Comparison of ENCODE assay signal across 10 mouse cellular contexts in genomic region chr16:11900341-11900740, GRCm38 (mm10). TPM values are rescaled to one million over a fixed set of nuclear protein-coding genes. Genes with fewer than 3 reads are reported as not detected.
DNase-seq lines count a peak whose midpoint lies in the region; ATAC-seq lines count a peak whose summit lies in the region.
"Had no signal": no experiment of that assay in that cellular context is flagged by ENCODE, and none has a peak within 500 bp of the region (broad histone marks: within the 10 kb centered on the region; RNA-seq: fewer than 3 reads in every experiment).

No protein-coding gene starts in this region.

- peak; percentile 21 for DNase-seq in adrenal gland, adult 8-10 months
- no peak for DNase-seq in adrenal gland, postnatal 4 days (ENCODE audit: low spot score in 2 of 2)
- DNase-seq in 3T3-L1 (ENCODE audit: low read depth, low spot score): peak; percentile 56
- peak; percentile 77 for DNase-seq in brain, adult 2 months (ENCODE audit: low read depth, low spot score)
- DNase-seq in cerebellum, adult 9-11 months: peak; percentile 71
- no peak for DNase-seq in embryo, embryonic 10.5 days (ENCODE audit: low spot score)
- no peak for DNase-seq in urinary bladder, adult 2 months (ENCODE audit: low spot score)

- no peak for ATAC-seq in erythroblast, adult 5-6 weeks (replicated peaks; ENCODE audit: low FRiP score, poor library complexity, severe bottlenecking)
- ATAC-seq: forebrain, embryonic 15.5 days; liver, embryonic 12.5 days had no signal

RNA-seq across cellular contexts. Expression of gene Cpped1, which starts 8.9 kb away (rescaled TPM):
- total RNA-seq in adrenal gland, adult 8-10 months (2022): 10 to 100 TPM; 49.5 to 56.3 (median 50.5) TPM
- total RNA-seq in adrenal gland, postnatal 4 days (2021): 10 to 100 TPM; 45.2 to 46.0 TPM
- 4.0 and 7.1 TPM in 2 replicates for total RNA-seq in erythroblast, adult 5-6 weeks (2015; ENCODE audit: low replicate concordance)
- 3.8 and 4.2 TPM in 2 replicates for total RNA-seq in erythroblast, adult 5-6 weeks (2017; ENCODE audit: low replicate concordance)
- 14.0 and 22.6 TPM in 2 replicates for polyA plus RNA-seq in urinary bladder, adult 2 months (2012; rRNA removed)

Comparison
In these comparisons a context has a peak if more than half of its experiments do, and no peak if none do; other contexts are left out.
1. DNase-seq: peak in adrenal gland, adult 8-10 months (single experiment), 3T3-L1 (single experiment), brain, adult 2 months (single experiment) and cerebellum, adult 9-11 months (single experiment); none in adrenal gland, postnatal 4 days (0 of 2), embryo, embryonic 10.5 days (single experiment) and urinary bladder, adult 2 months (single experiment).
2. RNA of gene Cpped1, which starts 8.9 kb away (total RNA-seq): 49.5 to 56.3 TPM in adrenal gland, adult 8-10 months and 45.2 to 46.0 TPM in adrenal gland, postnatal 4 days; 3.8 to 7.1 TPM in erythroblast, adult 5-6 weeks; every median in the first group is over 4 times any median in the second.